ENCODE assay signal across 13 mouse cellular contexts in genomic region chr2:102384057-102384456, GRCm38 (mm10). TPM values are rescaled to one million over a fixed set of nuclear protein-coding genes. Genes with fewer than 3 reads are reported as not detected.
DNase-seq lines count a peak whose midpoint lies in the region; ATAC-seq and TF ChIP-seq lines count a peak whose summit lies in the region.
"Had no signal": no experiment of that assay in that cellular context is flagged by ENCODE, and none has a peak within 500 bp of the region (broad histone marks: within the 10 kb centered on the region; RNA-seq: fewer than 3 reads in every experiment).

No protein-coding gene starts in this region.

- DNase-seq in layer of hippocampus, adult 2 months (ENCODE audit: low spot score in 2 of 2) = no peak
- DNase-seq in layer of hippocampus, adult 8-10 months (ENCODE audit: low spot score in 2 of 2) = no peak
- peak; percentile 57 for DNase-seq in A20 (ENCODE audit: low read depth, low spot score)
- DNase-seq in hindbrain, postnatal 0 days (ENCODE audit: low spot score) = no peak
- no peak for DNase-seq in right cerebral cortex, postnatal 25 days
- no peak for DNase-seq in right cerebral cortex, postnatal 14 days
- DNase-seq: left cerebral cortex, postnatal 4 days; thymus, postnatal 14 days had no signal

- no peak overlapping the region; the same call in 1 of the 2 replicates for H3K27ac ChIP-seq in forebrain, embryonic 12.5 days
- no peak overlapping the region for H3K27ac ChIP-seq in forebrain, embryonic 16.5 days (ENCODE audit: low read length)
- peak overlapping the region; percentile 28; the same call in 1 of the 2 replicates for H3K27ac ChIP-seq in layer of hippocampus, adult 2 months
- H3K27ac ChIP-seq in hindbrain, postnatal 0 days = peak overlapping the region; percentile 51; the same call in 1 of the 2 replicates
- H3K27ac ChIP-seq: embryonic facial prominence, embryonic 15.5 days; heart, embryonic 10.5 days; lung, embryonic 15.5 days had no signal

- 63% methylated on average over 2 of the region's 2 CpGs for WGBS in forebrain, embryonic 12.5 days
- WGBS in forebrain, embryonic 16.5 days = 56% methylated on average over 2 of the region's 2 CpGs
- 43% methylated on average over 2 of the region's 2 CpGs for WGBS in hindbrain, postnatal 0 days

- no peaks in the 10 kb centered on the region for H3K27me3 ChIP-seq in forebrain, embryonic 12.5 days
- H3K27me3 ChIP-seq in forebrain, embryonic 16.5 days (replicated peaks; ENCODE audit: control insufficient read depth, insufficient read depth, low read length) = no peaks in the 10 kb centered on the region
- H3K27me3 ChIP-seq in hindbrain, postnatal 0 days (ENCODE audit: insufficient read depth, low read length) = no peaks in the 10 kb centered on the region
- H3K27me3 ChIP-seq: embryonic facial prominence, embryonic 15.5 days; lung, embryonic 15.5 days had no signal

- 0 out of 2 replicates have a peak overlapping the region, but pooled peaks have one; percentile 25 for H3K9ac ChIP-seq in forebrain, embryonic 12.5 days
- H3K9ac ChIP-seq in forebrain, embryonic 16.5 days (replicated peaks; ENCODE audit: low read depth, low read length) = no peak overlapping the region
- no peak overlapping the region for H3K9ac ChIP-seq in hindbrain, postnatal 0 days (replicated peaks; ENCODE audit: low read length)
- H3K9ac ChIP-seq: embryonic facial prominence, embryonic 15.5 days; lung, embryonic 15.5 days had no signal

- H3K4me2 ChIP-seq in forebrain, embryonic 12.5 days = no peak overlapping the region
- H3K4me2 ChIP-seq in forebrain, embryonic 16.5 days (ENCODE audit: low read length) = no peak overlapping the region
- H3K4me2 ChIP-seq in hindbrain, postnatal 0 days (ENCODE audit: low read depth, low read length) = no peak overlapping the region
- H3K4me2 ChIP-seq: embryonic facial prominence, embryonic 15.5 days; lung, embryonic 15.5 days had no signal

- peaks cover 16% of the 10 kb centered on the region for H3K4me1 ChIP-seq in forebrain, embryonic 12.5 days
- H3K4me1 ChIP-seq in forebrain, embryonic 16.5 days (replicated peaks; ENCODE audit: control insufficient read depth, insufficient read depth, low read length) = peaks cover 8% of the 10 kb centered on the region; the same call in 1 of the 2 replicates
- H3K4me1 ChIP-seq in hindbrain, postnatal 0 days (ENCODE audit: insufficient read depth, low read length) = peaks cover 12% of the 10 kb centered on the region

- no peaks in the 10 kb centered on the region for H3K9me3 ChIP-seq in forebrain, embryonic 12.5 days
- no peaks in the 10 kb centered on the region for H3K9me3 ChIP-seq in forebrain, embryonic 16.5 days (ENCODE audit: control insufficient read depth, low read length)
- no peaks in the 10 kb centered on the region for H3K9me3 ChIP-seq in hindbrain, postnatal 0 days (ENCODE audit: low read length)
- H3K9me3 ChIP-seq: embryonic facial prominence, embryonic 15.5 days; heart, embryonic 10.5 days; lung, embryonic 15.5 days had no signal

- H3K4me3 ChIP-seq in forebrain, embryonic 12.5 days (replicated peaks) = no peak overlapping the region
- no peak overlapping the region for H3K4me3 ChIP-seq in forebrain, embryonic 16.5 days (replicated peaks; ENCODE audit: low read length)
- H3K4me3 ChIP-seq in layer of hippocampus, adult 2 months = no peak overlapping the region
- no peak overlapping the region for H3K4me3 ChIP-seq in hindbrain, postnatal 0 days (ENCODE audit: low read length)
- H3K4me3 ChIP-seq: embryonic facial prominence, embryonic 15.5 days; heart, embryonic 10.5 days; lung, embryonic 15.5 days had no signal

- TF ChIP-seq CTCF in layer of hippocampus, adult 2 months (conservative IDR thresholded peaks at IDR 0.05) = no peak
- TF ChIP-seq CTCF in hindbrain, postnatal 0 days (IDR thresholded peaks at IDR 0.05; ENCODE audit: low read depth) = no peak

- ATAC-seq in forebrain, embryonic 12.5 days (ENCODE audit: low FRiP score) = no peak
- ATAC-seq in forebrain, embryonic 16.5 days = no peak
- no peak for ATAC-seq in hindbrain, postnatal 0 days

- no peaks in the 10 kb centered on the region for H3K36me3 ChIP-seq in forebrain, embryonic 12.5 days (replicated peaks)
- H3K36me3 ChIP-seq in forebrain, embryonic 16.5 days (ENCODE audit: control insufficient read depth, insufficient read depth) = no peaks in the 10 kb centered on the region
- H3K36me3 ChIP-seq in hindbrain, postnatal 0 days (ENCODE audit: insufficient read depth, low read length) = no peaks in the 10 kb centered on the region
- H3K36me3 ChIP-seq: embryonic facial prominence, embryonic 15.5 days had no signal

RNA-seq across cellular contexts. Expression of gene Trim44, which starts 23.6 kb away (rescaled TPM):
- polyA plus RNA-seq in forebrain, embryonic 12.5 days (2016; fragmentation: Nextera tagmentation; extraction: Ambion mirVana) = 45.4 and 54.2 TPM in 2 replicates
- 43.7 and 48.2 TPM in 2 replicates for polyA plus RNA-seq in forebrain, embryonic 16.5 days (2015; fragmentation: Nextera tagmentation; extraction: Ambion mirVana)
- 100 to 1,000 TPM; 169 to 171 TPM for total RNA-seq in layer of hippocampus, adult 2 months (2021)
- total RNA-seq in layer of hippocampus, adult 8-10 months (2022) = 100 to 1,000 TPM; 163 to 178 (median 170) TPM
- 78.2 and 87.6 TPM in 2 replicates for total RNA-seq in hindbrain, postnatal 0 days (2014; rRNA removed)
- polyA plus RNA-seq in hindbrain, postnatal 0 days (2015; fragmentation: Nextera tagmentation; extraction: Ambion mirVana) = 42.2 and 44.1 TPM in 2 replicates

Comparison
In these comparisons a context has a peak if more than half of its experiments do, and no peak if none do; other contexts are left out.
1. H3K27ac ChIP-seq: peak in layer of hippocampus, adult 2 months (single experiment) and hindbrain, postnatal 0 days (single experiment); none in forebrain, embryonic 12.5 days (single experiment) and forebrain, embryonic 16.5 days (single experiment).